ENCODE assay signal across 22 mouse cellular contexts in genomic region chr12:102714654-102715395, GRCm38 (mm10). TPM values are rescaled to one million over a fixed set of nuclear protein-coding genes. Genes with fewer than 3 reads are reported as not detected.
"Had no signal": no experiment of that assay in that cellular context is flagged by ENCODE, and none has a peak within 500 bp of the region (broad histone marks: within the 10 kb centered on the region; RNA-seq: fewer than 3 reads in every experiment).

No protein-coding gene starts in this region.

- H3K9me3 ChIP-seq: limb, embryonic 13.5 days; midbrain, embryonic 15.5 days; neural tube, embryonic 12.5 days had no signal

- H3K4me1 ChIP-seq: neural tube, embryonic 12.5 days had no signal

- H3K9ac ChIP-seq: limb, embryonic 13.5 days; liver, embryonic 14.5 days; midbrain, embryonic 15.5 days; neural tube, embryonic 12.5 days had no signal

- H3K27ac ChIP-seq: layer of hippocampus, adult 2 months; limb, embryonic 13.5 days; liver, embryonic 14.5 days; midbrain, embryonic 15.5 days; neural tube, embryonic 12.5 days had no signal

- H3K36me3 ChIP-seq: limb, embryonic 13.5 days; midbrain, embryonic 15.5 days; neural tube, embryonic 12.5 days had no signal

- ATAC-seq: midbrain, embryonic 15.5 days had no signal

- H3K4me3 ChIP-seq: layer of hippocampus, adult 2 months; limb, embryonic 13.5 days; midbrain, embryonic 15.5 days; neural tube, embryonic 12.5 days had no signal

- H3K4me2 ChIP-seq: limb, embryonic 13.5 days; midbrain, embryonic 15.5 days; neural tube, embryonic 12.5 days had no signal

- DNase-seq: kidney, postnatal 10 days; kidney, postnatal 4 days; left cerebral cortex, postnatal 4 days; lung, adult 18-20 months; lung, postnatal 36 days; right cerebral cortex, postnatal 14 days; thymus, postnatal 14 days had no signal

- H3K27me3 ChIP-seq: limb, embryonic 13.5 days; midbrain, embryonic 15.5 days; neural tube, embryonic 12.5 days had no signal

RNA-seq across cellular contexts. Expression of gene Gm28051, which starts 42.7 kb away (rescaled TPM):
- total RNA-seq: layer of hippocampus, adult 2 months; layer of hippocampus, postnatal 14 days; left cerebral cortex, adult 18-20 months; left cerebral cortex, postnatal 10 days; left cerebral cortex, postnatal 4 days; liver, adult 2 months; monocyte, adult 5-6 weeks; neutrophil, adult 5-6 weeks had no signal
- polyA plus RNA-seq: kidney, embryonic 14.5 days; limb, embryonic 13.5 days; liver, adult 2 months; liver, embryonic 14.5 days; lung, embryonic 16.5 days; midbrain, embryonic 15.5 days; neural tube, embryonic 12.5 days; spleen, adult 2 months; stomach, embryonic 16.5 days had no signal
